Mouse (Mus musculus): ENCODE data around the gene Sertad2.
A peak's percentile ranks its signal among the peaks of the same experiment; 100 is the strongest.

Gene Sertad2

DNA sequence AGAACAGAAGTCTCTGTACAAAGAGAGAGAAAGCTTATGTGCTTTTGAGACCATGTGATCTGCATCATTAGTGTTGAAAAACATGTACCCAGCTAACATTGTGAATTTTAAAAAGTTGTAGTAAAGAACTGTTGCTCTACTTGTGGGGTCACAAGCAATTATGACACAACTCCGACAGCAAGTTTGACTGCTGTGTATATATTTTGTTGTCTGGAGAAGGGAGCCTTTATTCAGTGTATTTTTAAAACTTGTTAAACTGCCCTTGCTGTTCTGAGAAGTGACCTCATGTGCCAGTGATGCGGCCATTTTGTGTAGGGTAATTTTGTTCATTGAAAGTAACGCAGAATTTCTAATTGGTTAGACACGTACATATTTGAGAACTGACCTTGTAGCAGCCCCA is 61.1 kb downstream of the Sertad2 start:
- peak; percentile 61 for DNase-seq

DNA sequence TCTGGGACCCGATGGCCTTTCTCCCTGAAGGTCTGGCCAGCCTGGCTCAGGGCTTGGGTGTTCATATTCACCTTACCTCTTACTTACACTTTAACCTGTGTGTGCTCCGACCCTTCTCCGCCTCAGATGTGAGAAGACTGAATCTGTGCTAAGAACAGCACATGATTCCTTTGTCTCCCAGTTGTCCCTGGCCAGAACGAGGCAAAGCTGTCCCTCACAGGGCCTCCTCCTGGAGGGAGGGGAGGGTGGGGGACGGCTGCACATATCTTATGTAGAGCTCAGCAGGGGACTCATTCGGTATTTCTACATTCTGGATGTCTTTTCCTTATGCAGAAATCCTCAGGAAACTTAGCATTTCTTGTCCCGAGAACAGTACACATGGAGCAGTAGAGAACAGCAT is 62.6 kb downstream of the Sertad2 start:
- DNase-seq, result peak; percentile 69

GRCm38 (mm10) chr11:20608442-20608841 is 65.4 kb downstream of the Sertad2 start:
- peak; percentile 79 for DNase-seq

DNA sequence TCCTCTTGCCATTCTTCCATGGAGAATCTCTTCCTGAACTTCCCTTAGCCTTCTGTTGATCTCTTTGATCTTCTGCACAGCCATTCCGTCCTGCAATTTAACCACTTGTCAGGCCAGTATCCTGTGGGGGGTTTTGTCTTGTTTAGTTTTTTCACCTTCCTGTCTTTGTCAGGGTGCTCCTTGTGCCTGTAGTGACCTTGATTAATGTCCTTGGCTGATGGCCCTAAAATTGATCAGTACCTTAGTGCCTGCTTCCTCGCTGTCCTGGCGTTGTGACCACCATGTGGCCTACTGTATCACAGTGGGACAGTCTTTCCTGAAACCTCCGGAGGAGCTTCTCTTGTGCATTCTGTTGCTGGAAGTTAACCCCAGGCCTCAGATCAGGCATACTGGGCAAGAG is 70.2 kb downstream of the Sertad2 start:
- DNase-seq, result peak; percentile 82

GRCm38 (mm10) chr11:20616103-20616502 is 73.0 kb downstream of the Sertad2 start:
- DNase-seq, result peak; percentile 93

GRCm38 (mm10) chr11:20627146-20627545 is 84.1 kb downstream of the Sertad2 start:
- no peak for DNase-seq

GRCm38 (mm10) chr11:20628216-20628615 is 85.2 kb downstream of the Sertad2 start:
- no peak for DNase-seq

DNA sequence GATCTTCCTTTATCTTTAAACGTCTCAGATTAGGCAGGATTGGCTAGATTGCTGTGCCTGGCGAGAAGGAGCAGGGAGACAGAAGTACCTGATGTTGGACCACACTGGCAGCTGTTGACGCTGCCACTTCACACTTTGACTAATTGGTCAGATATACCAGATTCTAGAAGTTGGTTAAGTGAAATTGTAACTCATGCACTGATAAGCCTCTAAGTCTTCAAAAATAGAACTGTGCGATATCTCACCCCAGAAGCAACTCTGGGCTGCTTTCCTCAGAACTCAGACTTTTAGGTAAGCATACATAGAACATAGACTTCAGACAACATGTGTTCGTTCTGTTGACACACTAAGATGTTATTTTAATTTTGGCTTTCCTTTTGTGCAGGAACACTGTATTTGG is 86.6 kb downstream of the Sertad2 start:
- no peak for DNase-seq

DNA sequence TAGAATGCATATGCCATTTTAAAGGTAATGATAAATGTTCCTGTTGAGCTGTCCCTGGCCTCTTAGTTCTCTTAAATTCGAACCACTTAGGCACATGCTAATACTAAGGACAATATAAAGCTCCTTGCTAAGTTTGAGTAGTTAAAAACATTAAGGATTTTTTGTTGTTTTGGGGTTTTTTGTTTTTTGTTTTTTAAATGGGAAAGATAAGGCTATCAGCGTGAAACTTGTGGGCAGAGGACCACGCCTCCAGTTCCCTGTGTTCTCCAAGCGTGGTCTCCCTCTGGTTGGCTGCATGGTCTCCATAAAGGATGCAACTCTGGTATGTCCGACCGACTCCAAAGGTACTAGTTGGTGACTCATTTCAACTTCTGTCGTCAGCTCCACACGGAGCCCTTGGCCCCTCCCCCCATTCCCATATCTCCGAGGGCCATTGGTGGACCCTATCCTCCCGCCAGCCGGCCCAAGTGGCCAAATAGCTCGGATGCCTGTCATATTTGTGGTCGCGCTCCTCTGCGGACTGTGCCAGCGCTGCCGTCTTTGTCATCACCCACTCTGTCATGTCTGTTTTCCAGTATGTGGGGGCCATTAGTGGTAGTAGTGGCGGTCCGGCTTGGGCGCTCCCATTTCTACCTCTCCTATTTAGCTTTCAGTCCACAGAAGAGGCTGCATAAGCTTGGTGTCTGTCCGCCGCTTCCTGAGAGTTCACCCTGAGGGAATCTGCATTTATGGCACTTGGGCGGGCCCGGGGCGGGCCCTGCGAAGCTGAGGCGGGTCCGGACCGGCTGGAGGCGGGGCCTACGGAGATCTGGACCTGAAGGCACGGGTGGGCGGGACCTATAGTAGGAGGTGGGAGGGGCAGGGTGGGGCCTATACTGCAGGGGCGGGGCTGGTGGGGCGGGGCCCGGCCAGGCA is 88.2 kb downstream of the Sertad2 start:
- DNase-seq, result peak; percentile 100

DNA sequence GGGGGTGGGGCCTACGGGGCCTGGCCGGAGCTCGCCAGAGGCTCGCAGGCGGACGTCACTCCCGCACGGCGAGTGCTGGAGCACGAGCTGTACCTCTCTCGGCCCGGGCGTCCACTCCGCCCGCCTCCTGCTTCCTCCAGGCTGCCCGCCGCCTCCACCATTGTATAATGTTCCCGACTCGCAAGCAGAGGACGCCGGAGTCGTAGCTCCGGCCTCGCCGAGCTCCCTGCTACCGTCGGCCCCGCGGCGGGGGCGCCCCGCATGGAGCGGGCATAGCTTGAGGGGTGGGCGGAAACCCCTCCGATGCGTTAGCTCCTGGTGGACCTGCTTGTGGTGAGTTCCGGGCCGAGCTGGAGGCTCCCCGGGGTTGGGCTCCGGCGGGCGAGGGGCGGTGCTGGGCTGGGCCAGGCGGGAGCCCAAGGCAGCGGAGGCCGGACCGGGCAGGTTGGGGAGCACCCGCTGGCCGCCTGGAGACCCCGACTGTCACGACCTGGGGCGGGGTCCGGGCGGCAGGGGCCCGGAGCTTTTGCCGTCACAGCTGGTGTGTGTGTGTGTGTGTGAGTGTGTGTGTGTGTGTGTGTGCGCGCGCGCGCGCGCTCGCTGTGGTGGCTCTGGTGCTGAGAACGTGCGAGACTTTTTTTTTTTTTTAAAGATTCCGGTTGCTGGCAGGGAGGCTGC is 89.0 kb downstream of the Sertad2 start:
- DNase-seq, result no peak

GRCm38 (mm10) chr11:20632619-20632965 is 89.5 kb downstream of the Sertad2 start:
- peak; percentile 94 for DNase-seq

- DNase-seq, result peak; percentile 39
Observed at GRCm38 (mm10) chr11:20634543-20634942, 91.5 kb downstream of the Sertad2 start.

GRCm38 (mm10) chr11:20635646-20636045 is 92.6 kb downstream of the Sertad2 start:
- DNase-seq, result peak; percentile 75

DNA sequence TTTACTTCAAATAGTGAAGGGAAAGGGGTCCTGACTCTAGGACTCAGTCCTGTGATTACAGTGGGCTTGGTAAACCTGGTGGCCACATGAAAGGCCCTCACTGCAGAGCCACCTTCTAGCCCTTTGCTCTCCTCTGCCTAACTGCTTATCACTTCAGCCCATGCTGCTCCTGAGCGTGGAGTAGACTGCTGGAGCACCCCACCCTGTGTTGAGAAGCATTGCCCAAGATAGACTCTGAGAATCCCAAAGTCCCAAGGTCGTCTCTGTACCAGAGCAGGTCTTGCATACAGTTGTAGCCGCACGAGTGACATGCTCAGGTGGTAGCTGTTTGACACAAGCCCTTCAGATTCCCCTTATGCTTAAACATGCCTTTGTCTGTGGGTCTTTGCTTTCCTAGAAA is 93.1 kb downstream of the Sertad2 start:
- peak; percentile 87 for DNase-seq

GRCm38 (mm10) chr11:20637060-20637459 is 94.0 kb downstream of the Sertad2 start:
- no peak for DNase-seq

- DNase-seq, result peak; percentile 94
Observed at GRCm38 (mm10) chr11:20638841-20639240, 95.8 kb downstream of the Sertad2 start.

DNA sequence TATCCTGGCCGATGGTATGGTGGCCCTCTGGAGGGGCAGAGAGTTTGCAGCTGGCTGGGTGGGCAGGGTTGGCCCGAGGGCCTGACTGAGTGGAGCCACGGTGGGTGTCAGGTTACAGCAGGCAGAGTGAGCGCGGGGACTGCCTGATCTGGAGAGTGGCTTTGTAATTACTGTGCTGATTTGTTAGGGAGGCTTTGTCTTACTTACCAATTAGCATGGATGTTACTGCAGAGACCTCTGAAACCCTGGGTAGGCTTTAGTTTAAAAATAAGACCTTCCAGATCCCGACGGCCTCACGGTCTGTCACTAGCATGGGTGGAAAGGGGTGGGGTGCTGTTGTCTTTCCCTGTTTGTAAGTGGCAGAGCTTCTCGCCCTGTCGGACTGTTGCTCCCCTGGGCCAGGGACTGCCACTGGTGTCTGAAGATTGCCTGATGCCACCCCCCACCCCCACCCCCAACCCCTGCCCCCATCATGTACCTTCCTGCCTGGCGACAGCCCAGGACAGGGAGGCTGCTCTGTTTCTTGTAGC is 96.9 kb downstream of the Sertad2 start:
- peak; percentile 96 for DNase-seq

DNA sequence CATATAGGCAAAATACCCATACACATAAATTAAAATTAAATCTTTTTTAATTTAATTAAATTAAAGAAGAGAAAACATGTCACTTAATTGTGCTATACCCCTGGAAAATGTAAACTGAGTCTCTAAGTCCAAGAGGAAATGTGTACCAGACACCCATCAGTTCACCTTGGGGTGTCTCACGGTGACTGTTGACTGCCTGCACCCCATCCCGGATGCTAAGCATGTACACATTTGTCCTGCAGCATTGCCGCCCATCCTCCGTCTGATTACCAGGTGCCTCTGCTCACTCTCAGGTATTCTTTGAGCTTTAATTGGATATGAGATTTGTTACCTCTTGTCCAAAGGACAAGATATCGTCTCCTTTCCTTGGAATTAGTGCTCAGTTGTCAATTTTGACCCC is 99.3 kb downstream of the Sertad2 start:
- peak; percentile 68 for DNase-seq

DNA sequence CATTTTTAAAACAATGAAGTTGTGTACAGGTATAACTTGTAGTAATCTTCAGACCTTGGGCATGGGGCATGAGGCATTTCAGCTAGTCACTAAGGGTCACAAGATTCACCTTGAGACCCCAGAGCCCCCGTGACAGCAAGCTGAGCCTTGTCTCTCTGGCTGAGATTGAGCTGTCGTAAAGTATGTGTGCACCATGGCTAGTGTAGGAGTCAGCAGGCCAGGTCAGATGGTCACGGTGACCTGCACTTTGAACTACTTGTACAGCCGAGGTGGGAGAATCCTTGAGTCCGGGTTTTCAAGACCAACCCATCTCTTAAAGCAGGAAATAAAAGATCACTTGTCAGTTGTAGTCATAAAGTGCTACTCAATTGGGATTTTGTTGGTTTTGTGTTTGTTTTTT is 100.1 kb downstream of the Sertad2 start:
- DNase-seq, result peak; percentile 69

DNA sequence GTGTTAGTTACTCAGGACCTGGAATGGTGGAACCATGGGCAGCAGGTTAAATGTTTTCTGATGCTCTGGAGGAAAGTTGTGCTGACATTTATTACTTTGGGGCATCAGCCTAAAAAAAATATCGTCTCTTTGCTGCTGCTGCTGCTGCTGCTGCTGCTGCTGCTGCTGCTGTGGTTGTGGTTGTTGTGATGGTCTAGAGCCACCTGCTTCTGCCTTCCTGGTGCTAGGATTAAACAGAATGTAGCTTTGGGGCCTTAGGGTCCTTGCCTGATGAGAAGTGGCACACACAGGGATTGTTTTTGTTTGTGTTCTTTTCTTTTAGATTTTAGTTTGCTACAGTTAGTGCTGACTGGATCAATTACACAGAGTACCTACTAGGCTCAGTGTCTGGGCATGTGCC is 101.1 kb downstream of the Sertad2 start:
- DNase-seq, result no peak

DNA sequence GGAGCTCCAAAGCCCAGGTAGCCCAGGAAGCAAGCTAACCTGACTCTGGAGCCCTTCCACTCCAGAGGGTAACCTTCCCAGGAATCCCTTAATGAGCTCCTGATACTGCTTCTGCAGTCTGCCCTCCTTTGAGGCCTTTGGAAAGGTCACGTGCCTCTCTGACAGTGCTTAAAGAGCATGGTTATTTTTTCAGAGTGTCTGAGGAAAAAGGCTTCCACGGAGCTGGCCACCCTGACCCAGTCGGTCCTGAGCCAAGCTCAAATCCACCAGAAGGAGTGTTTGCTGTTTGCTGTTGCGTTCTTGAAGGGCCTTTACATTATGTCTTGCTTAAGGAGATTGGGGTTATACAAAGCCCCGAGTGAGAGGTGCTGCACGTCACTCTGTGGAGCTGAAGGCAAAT is 101.8 kb downstream of the Sertad2 start:
- DNase-seq, result peak; percentile 79

DNA sequence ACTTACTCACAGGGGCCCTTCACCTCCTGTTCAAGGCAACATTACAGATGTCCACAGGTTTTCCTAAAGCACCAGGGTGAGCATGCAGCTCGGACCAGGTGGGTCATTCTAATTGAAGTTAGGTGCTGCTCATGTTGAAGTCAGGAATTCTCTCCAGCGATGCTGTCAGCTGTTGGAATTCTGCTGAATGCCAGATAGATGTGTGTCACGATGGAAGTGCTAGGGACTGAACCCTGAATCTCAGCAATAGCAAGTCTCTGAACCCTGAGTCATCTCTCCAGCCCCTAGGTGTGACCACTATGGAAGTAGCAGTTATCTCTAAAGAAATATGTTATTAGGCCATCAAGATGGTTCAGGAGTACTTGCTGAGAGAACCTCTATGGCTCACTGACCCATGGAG is 102.5 kb downstream of the Sertad2 start:
- DNase-seq, result peak; percentile 42

GRCm38 (mm10) chr11:20646142-20646541 is 103.1 kb downstream of the Sertad2 start:
- peak; percentile 66 for DNase-seq

Measured in heart, adult 11 months (tissue).